Mouse (Mus musculus): Measurements from ENCODE around the gene M1ap.

M1ap gene

DNA sequence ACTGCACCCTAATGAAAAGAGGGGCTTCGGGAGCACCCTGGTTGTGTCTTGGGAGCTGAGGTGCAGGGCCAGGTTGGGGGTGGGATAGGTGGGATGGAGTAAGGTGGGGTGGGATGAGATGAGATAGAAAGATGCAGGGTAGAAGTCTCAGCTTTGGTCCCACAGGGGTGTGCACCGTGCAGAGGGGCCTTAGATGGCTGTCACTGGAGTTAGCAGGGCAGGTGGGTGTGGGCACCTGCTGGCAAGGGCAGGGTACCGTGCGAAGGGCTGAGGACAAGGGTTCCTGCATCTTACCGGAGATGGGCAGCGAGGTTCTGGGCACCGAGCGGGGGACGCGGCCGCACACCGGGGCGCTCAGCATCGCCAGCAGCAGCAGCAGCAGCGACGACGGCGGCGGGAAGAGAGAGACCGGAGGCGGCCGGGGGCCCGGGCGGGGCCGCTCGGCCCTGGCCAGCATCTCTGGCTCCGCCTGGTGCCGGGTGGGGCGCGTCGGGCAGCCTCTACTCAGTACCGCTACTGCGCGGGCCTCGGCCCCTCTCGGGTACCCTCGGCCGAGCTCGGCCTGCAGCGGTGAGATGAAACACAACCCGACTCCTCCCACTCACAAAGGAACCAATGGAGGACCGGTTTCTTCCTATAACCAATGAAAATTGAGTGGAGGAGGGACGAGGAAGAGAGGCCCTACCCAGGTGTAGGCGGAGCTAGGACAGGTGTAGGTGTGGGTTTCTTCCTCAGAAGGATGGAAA, 7.4 kb upstream of the M1ap start, which contains the start of gene Sema4f:
Gene Sema4f, minus strand, starts transcription at position 603 of the 746 bp plus-strand sequence.
- peak; percentile 86 for DNase-seq

DNA sequence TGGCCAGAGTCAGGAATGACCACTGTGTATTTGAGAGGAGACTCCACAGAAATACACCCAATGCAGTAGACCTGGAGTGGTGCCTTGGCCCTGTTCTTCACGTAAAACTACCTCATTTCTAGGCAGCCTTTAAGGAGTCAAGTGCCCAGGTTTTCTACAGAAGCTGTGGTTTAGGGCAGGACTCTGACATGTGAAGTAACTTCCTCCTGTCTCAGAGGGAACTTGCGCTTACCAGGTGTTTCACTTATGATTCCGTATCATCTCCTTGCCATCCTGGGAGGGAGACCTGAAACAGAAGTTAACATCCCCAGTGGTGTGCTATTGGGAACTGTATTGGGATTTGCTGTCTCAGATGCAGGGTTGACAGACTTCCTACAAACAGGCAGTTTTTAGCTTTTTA, 5.9 kb upstream of the M1ap start:
- DNase-seq: no peak

DNA sequence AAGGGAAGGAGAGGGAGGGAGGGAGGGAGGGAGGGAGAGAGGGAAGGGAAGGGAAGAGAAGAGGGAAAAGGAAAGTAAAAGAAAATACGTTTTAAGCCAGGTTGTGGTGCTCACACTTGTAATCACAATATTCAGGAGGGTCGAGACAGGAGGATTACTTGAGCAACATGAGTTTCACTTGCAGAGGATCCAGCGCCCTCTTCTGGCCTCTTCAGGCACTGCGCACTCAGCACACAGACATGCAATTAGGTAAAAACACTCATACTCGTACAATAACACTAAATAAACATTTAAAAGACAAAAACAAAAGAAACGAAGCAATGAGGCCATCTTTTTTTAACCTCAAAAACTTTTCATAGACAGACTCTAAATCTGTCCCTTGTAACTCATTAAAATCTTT, 952 bp upstream of the M1ap start:
- peak; percentile 32 for DNase-seq

DNA sequence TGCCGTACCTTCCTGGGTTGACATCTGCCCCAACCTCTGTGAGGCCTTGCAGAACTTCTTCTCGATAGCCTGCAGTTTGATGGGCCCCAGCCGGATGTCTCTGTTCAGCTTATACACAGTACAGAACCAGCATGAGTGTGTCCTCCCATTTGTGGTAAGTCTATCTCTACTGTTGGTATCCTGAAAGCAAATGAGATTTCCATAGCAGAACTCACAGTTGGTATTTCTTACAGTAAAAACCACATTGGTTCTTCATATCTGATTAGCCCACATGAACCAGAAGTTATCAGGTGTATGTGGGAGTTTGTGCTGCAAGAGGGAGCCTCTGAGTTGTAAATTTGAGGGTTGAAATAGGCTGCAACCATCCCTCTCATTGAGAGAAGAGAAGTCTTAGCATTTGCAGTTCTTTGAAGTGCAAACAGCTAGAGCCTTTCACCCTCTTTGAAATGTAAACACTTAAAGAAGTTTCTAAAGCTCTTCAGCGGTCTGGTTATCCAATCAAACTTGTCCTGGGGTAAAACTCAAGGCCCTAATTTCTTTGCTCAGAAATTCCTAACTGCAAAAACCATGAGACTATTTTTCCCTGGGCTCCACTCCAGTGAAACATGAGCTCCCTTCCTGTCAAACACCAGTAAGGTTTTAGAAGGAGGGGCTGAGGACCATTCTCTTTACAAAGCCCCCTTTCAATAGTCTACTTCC, 10.0 kb downstream of the M1ap start:
- no peak for DNase-seq

DNA sequence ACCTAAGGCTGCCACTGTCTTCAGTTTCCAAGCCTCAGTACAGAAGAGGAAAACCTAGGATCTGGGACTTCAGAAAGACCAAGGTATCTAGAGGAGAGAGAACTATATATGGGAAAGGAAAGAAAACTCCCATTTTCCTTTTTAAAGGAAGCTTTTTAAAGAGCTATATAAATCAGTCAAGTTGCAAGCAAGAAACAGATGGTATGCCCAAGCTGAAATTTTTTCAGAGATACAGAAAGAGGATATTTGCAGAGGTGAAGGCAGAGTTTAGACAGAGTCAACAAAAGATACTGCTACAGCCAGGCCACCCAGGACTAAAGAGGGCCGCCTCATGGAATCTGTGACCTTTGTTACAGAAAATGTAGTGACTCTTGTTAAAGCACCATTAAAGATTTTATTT, 15.0 kb downstream of the M1ap start:
- no peak for DNase-seq

DNA sequence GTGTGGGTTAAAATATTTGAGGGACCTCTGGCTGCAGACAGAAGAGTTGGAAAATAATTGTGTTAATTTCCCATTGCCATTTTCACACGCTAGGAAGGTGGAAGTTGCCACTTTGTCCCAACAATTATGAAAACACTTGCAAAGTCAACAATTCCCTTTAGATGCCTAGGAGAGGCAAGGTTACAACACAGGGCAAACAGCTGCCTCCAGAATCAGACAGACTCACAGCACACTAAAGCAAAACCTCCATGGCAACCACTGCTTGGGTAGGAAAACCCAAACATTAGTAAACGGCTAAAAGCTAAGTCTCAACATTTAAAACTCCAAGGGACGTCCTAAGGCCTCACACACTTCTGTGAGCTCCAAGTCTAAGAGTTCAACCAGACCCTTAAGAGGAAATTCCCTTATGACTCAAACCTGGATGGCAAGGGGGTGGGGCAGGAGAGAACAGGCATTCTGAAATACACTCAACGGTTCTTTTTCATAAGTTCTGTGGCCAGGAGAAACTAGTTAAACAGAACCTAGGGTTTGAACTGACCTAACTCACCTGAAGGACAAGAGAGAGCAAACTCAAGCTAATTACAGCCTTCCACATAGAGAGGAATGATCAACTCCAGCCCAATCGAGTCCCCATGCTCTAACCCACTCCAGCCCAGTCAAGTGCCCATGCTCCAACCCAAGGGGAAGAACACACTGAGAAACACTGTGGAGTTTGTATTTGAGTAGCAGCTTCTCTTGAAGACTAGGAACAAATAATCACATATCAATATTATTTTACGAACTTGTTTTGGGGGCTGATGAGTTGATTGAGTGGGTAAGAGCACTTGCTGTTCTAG, 22.8 kb downstream of the M1ap start:
- no peak for DNase-seq

DNA sequence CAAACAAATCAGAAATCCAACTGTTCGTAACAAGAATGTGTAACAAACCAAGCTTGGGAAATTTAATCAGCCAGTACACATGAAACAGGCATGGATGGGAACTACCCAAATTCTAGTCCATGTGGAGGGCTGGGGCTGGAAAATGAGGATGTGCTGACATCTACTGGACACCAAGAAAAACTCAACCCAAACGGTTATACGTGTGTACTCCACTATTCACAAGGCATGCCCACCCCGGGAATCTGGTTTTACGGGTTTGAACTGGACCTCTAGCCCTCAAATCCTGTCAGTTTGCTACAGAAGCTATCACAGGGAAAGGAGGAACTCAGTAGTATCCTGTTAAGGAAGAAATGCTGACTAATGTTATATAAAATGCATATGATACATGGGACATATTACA, 24.3 kb downstream of the M1ap start:
- peak; percentile 76 for DNase-seq

DNA sequence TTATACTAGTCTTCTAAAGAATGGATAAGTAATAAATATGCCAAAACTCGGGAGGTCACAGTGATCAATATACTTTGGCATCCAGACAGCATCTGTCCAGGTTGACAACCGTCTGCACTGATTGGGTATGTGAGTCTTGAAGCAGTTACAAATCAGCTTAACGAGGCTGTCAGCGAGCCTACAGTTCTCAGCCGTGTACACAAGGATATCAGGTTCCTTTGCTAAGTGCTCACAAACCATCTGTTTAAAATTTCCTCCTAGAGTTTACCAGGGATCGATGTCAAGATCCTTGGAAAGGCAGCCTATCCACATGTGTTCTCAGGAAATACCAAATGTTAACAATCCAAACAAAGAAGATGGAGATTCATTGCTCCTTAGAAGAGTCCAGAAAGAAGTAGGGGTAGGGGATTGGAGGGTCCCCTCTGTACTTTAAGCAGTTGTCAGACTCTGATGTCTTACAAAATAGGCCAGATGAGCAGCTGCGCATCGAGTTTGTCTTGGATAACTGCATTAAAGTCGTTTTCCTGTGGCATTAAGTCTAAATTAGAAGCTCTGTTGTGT, 40.8 kb downstream of the M1ap start:
- peak; percentile 10 for DNase-seq

DNA sequence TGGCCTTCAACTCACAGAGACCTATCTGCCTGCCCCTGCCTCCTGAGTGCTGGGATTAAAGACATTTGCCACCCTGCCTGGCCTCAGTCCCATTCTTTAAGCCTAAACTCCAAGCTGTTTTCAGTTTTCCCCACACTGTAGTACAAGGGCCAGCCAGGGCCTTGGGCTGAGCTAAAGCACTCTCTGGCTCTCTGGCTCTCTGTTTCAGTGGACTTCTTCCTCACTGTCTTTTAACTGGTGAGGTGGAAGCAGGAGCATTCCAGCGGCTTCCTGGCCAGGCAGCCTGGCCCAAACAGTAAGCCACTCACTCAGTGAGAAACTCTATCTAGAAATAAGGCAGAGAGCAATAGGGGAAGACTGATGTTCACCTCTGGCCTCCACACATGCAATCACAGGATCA, 47.0 kb downstream of the M1ap start:
- DNase-seq: no peak

DNA sequence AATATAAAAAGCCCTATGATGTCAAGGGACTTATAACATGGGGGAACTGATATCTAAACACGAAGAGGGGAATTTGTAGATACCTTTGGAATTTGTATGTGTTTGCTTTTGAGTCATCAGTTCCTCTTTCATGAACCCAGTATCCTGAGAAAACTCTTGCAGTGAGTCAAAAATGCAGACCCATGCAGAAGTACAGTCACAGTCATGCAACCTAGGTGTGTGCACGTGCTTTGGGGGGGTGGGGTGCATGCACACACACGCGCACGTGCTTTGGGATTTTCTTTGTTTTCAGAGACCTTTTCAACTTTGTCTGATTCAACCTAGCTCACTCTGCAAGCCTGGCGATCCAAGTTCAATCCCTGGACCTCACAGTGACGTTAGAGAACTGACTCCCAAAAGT, 47.7 kb downstream of the M1ap start:
- DNase-seq: no peak

DNA sequence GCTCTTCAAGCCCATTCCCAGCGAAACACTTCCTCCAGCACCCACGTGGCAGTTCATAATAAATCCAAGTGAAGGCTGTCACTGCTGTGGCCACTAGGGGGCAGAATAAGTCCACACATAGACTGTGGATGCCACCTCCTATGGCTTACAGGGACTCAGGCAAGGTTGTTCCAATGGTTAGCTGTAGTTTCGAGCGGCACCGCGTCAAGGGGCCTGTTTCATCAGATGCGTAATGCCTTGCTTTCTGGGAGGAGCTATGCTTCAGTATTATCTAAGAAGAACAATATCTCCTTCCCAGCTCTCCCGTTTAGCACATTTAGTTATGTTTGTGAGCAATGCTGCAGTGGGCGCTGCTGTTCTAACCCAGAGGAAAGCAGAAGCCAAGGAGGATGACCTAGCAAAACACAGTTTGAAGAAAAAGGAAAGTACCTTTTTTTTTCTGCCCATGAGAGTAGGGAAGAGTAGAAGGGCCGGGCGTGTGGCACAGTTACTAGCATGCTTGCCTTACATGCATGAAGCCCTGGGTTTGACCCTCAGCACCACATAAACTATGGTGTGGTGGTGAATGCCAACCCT, 50.1 kb downstream of the M1ap start:
- DNase-seq: peak; percentile 96

DNA sequence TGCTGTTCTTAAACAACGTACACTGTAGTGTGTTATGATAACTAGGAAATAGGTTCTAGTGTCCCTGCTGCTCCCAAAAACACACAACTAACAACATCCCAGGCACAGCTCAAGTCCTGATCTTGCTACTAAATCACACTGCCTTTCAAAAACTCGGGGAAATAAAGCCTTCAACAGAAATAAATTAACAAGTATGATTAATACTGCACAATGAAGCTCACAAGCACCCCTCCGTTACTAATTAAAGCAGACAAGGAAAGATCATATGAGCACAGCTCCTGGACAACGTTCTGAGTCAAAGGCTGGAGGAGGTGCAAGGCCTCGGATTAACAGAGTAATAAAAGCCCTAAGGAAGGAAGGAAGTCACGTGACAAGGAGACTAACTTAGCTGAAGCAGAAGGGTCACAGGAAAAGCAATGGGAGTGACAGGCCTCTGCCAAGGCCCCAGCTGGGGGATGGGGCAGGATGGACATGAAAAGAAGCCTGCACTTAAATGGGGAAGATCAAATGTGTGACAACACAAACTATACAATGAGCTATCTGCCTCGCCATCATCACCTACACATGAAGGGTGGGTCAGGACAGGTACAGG, 50.9 kb downstream of the M1ap start:
- DNase-seq: peak; percentile 18

DNA sequence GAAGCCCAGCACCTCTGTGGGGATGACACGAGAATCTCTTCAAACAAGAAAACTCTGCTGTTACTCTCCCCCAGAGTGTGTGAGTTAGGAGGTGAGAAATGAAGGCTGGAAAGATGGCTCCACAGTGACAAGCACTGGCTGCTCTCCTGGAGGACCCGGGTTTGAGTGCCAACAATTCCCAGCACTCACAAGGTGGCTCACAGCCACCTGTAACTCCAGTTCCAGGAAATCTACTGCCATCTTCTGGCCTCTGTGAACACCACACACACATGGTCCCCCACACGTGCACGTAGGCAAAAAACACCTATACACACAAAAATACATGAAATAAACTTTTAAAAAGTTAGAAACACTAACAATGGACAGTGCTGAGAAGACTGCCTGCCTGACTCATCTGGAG, 51.6 kb downstream of the M1ap start:
- DNase-seq: no peak

DNA sequence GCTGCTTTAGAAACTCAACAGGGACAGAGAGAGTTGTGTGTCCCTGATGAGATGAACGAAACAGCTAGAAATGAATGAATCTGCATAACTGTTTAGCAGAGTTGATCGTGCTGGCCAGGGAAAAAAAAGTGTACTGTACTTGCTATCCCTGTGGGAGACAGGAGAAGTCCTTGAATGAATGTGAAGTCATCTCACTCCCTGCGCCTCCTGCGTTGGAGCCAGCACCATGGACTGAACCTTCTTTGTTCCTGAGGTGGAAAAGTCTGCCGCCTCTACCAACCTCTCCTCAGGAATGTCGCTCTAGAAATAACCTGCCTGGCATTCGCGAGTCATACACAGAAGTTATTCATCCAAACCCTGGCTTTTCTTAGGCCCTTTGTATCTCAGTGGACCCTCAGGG, 53.3 kb downstream of the M1ap start:
- DNase-seq: no peak

DNA sequence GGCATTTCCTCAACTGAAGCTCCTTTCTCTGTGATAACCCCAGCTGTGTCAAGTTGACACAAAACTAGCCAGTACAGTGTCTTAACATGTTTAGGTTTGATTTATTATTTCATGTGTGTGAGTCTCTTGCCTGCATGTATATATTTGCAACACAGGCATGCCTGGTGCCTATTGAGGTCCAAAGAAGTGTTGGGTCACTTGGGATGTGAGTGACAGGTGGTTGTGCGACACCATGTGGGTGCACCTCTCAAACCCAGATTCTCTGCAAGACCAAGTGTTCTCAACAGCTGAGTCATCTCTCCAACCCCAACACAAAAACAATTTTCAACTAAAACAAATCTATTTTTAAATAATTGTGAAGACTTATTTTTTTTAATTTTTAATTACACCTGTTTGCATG, 56.4 kb downstream of the M1ap start:
- DNase-seq: no peak

DNA sequence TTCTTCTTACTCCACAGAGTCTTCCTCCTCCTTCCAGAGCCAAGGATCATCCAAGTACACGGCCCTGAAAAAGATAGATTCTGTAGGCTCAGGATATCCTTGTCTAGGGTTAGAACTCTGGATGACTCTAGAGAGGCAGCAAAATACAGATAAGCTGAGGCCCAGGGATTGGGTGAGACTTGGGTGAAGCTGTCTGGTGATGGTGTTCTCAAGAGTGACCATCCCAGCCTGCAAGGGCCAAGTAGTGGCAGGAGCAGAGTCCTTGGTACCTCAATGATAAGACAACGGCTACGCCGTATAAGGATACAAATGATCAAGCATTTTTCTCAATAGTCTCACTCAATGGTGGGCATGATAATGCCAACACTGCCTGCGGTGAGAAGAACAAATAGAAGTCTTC, 57.1 kb downstream of the M1ap start:
- no peak for DNase-seq

DNA sequence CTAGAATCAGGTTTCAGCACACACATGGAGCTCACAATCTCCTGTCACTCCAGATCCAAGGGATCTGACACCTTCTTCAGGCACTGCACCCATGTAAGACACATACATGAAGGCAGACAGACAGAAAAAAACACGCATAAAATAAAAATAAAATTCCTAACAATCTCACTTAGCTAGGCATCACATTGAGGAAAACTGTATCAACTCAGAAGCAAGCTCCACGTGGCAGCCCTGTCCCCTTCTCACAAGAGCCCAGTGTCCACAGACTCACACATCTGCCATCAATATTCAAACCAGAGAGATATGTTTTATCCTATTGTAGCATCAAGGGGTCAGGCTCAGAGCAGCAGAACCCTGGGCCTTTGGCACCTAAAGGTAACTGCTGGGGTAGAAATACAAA, 57.6 kb downstream of the M1ap start:
- DNase-seq: no peak

DNA sequence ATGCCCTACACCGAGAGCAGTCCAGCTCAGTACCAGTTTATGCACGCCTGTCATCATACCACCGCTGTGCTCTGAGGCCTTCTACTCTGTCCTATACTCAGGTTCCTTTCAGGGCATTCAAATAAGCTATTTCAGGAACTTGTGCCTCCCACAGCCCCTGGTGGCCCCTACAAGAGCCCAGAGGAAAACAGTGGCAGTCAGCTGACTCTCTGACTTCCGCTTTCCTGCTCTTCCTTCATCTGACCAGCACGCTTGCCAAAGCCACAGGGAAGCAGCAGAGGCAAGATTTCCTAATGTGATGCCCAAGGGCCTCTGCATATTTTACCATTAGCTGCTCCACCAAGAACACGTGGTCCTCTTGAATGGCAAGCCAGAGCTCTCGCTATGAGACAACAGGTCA, 58.2 kb downstream of the M1ap start:
- no peak for DNase-seq

DNA sequence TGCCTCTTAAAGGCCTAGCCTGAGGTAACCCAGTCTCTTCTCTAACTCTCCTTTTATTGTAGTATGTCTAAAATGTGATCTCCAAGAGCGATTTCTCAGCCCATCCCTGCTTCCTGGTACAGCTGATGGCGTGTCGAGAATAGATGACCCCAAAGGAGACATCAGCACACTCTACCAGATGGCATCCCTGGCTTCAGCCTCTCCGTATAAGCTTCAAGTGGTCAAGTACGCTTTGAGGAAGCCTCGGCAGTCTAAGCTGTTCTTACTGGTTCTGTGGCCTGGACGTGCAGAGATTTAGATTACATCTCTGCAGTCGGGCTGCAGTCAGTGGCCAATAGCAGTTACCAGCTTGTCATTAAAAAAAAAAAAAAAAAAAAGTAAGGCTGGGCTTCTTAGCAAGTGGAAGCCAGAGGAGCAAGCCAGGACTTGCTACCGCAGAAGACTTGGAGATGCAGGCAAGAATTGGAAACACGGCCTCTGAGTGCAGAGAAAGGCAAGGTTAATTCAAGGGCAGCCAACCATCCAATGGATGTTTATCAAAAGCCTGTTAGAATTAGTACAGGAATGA, 58.8 kb downstream of the M1ap start:
- DNase-seq: no peak

DNA sequence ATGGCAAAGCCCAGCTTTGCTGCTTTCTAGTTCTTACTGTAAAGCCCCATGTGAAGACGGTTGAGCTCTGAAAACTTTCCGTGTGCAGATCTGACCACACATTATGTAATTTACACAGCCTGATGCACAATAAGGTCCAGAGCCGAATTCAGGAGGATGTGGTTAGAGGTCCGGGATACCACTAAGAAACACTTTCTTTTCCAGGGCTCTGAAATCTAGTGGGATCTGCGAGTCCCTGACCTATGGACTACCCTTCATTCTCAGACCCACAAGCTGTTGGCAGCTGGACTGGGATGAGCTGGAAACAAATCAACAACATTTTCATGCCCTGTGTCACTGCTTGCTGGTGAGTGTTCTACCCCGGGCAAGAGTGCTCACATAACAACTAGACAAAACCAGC, 59.4 kb downstream of the M1ap start:
- no peak for DNase-seq

DNA sequence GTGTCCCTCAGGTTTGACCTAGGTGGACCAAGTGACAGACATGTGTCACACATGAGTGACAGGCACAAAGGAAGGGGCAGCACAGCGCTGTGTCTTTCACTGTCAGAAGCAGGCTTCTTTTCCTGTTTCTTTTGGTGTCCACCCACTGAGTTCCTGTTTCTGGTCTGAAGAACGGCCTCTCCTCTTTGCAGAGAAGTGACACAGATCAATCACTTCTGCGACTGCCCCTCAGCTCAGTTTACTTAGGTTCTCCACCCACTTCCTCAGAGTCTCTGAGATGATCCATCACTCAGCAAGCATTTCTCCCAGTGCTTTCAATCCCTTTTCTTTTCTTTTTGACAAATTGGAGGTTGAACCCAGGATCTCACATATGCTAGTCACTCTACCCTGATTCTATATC, 62.0 kb downstream of the M1ap start:
- DNase-seq: no peak

DNA sequence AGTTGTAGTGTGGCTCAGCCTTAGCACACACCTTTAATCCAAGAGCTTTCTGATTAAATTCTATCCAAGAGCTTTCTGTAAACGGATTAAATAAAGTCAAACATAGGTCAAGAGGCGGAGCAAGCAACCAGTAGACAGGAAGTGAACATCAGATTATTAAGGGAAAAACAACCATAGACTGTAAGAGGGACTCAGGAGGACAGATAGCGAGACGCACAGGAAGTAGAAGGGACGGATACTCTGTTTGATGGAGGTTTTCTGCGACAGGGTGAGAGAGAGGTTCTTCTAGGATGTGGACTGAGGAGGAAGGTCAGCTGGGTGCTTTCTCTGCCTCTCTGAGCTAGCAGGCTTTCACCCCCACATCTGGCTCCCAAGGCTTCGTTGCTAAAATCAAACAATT, 63.3 kb downstream of the M1ap start:
- DNase-seq: peak; percentile 34

Measured in retina, postnatal 1 day (tissue).